Mouse (Mus musculus): ENCODE results near the gene Casq1.

DNA sequence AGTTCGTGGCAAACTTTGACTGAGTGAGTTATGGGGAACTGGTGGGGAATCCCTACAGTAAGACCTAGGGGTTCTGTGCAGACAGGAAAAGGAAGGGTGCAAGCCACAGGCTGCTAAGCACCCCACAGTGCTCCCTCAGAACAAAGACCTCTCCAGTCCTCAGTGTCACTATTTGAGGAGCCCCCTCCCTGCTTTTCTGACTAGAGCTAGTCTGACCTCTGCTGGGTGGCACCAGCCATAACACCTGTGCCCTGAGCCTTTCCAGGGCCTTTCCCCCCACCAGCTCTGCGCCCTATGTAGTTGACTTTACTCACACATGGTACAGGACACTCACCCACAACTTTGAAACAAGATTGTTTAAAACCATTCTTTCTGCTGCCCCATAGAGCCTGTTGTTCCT lies 28.0 kb upstream of the Casq1 start:
- TF ChIP-seq POLR2A (IDR thresholded peaks at IDR 0.05; ENCODE audit: insufficient read depth, low read depth, low read length) (no peak), CTCF (IDR thresholded peaks at IDR 0.05; ENCODE audit: insufficient read depth, low read depth, low read length) (0 out of 2 replicates have a peak, but pooled peaks have one; percentile 18)
